Mouse (Mus musculus) cerebellum, postnatal 25 days (tissue): ENCODE data around the gene Sec14l2.

Source experiments
- DNase-seq, 2 experiments: peaks; one replicate each; pipeline ENCODE4 v3.0.0; 2021; ENCODE audit warnings: mixed read lengths in 2 of 2

Sec14l2 gene

DNA sequence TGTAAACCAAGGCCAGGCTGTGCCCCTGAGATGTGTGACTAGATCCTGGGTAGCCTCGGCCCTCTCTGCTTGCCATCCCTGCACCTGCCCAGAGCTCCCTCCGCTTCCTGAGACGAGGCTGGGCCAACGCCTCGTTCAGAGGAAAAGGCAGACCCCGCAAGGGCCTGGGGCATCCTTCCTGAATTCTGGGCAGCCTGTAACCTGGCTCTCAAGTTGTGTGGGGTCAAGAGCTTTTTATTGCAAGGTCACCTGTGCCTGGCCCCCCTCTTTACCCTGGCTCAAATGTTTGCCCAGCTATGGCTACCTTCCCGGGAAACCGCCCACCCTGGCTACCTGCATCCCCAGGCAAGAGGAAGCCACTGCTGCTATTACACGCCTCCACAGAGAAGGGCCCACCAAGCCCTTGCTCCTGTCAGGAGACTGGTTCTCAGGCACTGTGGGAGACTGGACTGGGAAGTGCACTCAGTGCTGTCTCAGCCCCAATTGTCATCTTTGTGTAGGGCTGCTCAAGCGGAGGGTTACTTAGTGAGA is 26.1 kb downstream of the Sec14l2 start:
- DNase-seq, result peak in 1 of 2 experiments; percentile 51

GRCm38 (mm10) chr11:4096054-4096984 is 26.9 kb downstream of the Sec14l2 start:
- DNase-seq, result peak; percentile 99

DNA sequence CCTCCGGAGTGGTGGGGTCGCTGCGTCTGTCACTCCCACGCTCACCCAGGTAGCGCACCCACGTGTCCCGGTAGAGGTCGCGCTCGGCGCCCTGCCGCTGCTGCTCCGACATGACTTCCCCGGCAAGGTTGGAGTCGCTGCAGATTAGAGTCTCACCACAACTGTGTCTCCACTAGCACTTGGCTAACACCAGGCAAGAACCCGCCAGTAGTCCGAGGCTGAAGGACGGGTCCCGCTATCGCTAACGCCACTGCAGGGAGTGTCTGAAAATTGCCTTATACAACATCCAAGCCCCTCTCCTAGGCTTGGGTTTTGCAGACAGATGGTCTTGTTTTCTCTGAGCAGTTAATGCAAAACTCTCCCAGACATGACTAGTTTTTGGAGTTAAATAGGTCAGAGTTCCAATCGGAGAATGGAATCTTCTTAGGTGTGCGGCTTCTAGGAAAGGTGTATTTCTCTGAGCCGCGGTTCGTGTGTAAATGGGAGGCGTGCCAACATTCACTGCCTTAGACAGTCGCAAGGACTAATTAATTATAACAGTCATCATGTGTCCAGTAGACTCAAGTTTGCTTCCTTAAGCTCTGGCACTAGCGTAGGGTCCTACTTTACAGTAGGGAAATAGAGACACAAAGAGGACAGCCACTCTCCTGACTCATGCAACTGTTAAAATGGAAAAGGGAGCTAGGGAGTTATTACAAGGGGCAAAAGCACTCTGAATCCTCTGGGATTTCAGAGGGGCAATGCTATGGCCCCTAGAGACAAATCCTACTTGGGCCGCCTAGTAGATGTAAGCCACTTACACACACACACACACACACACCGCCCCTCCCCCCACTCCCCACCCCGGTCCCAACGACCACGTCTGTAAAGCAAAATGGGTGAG is 27.8 kb downstream of the Sec14l2 start, which contains the start of gene Mtfp1:
Mtfp1 (minus strand) TSS at position 275 of the 883 bp plus-strand sequence.
- peak; percentile 73 to 75 for DNase-seq

- peak; percentile 68 to 78 for DNase-seq
These were observed 28.6 kb downstream of the Sec14l2 start for GRCm38 (mm10) chr11:4094378-4095170.

- DNase-seq, result peak in 1 of 2 experiments; percentile 14
These were observed 29.5 kb downstream of the Sec14l2 start for GRCm38 (mm10) chr11:4093459-4094377.

GRCm38 (mm10) chr11:4087267-4087666 is 35.9 kb downstream of the Sec14l2 start:
- DNase-seq, result no peak

GRCm38 (mm10) chr11:4086246-4086645 is 37.0 kb downstream of the Sec14l2 start:
- peak in 1 of 2 experiments; percentile 37 for DNase-seq

- peak; percentile 45 to 73 for DNase-seq
These were observed 39.7 kb downstream of the Sec14l2 start for GRCm38 (mm10) chr11:4083316-4084078.

- peak; percentile 59 to 77 for DNase-seq
These were observed 43.0 kb downstream of the Sec14l2 start for GRCm38 (mm10) chr11:4080219-4080618.

- DNase-seq, result no peak
These were observed 44.8 kb downstream of the Sec14l2 start for GRCm38 (mm10) chr11:4078267-4078933.

- no peak for DNase-seq
These were observed 46.6 kb downstream of the Sec14l2 start for GRCm38 (mm10) chr11:4076633-4077032.

- DNase-seq, result no peak
These were observed 53.6 kb downstream of the Sec14l2 start for GRCm38 (mm10) chr11:4069664-4070063.

GRCm38 (mm10) chr11:4064627-4065122 is 58.5 kb downstream of the Sec14l2 start, which contains the start of gene Sec14l3:
Gene Sec14l3 (plus strand): TSS chr11:4064841.
- no peak for DNase-seq

DNA sequence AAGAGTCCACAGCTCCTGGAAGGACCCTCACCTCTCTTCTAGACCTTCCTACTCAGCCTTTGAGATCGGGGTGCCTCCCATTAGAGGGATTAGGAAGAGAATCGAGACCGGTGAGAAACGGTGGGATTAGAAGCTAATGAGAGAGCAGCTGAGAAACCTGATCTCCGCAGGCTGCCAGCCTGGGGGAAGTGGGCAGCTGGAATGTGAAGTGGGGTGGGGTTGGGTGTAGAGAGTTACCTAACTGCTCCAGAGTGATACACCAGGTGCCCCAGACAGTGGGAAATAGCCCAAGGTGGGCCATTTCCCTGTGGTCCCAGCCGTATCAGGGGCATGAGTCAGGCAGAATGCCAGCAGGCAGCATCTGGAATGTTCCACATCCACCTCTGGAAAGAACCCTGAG is 60.2 kb downstream of the Sec14l2 start:
- no peak for DNase-seq

DNA sequence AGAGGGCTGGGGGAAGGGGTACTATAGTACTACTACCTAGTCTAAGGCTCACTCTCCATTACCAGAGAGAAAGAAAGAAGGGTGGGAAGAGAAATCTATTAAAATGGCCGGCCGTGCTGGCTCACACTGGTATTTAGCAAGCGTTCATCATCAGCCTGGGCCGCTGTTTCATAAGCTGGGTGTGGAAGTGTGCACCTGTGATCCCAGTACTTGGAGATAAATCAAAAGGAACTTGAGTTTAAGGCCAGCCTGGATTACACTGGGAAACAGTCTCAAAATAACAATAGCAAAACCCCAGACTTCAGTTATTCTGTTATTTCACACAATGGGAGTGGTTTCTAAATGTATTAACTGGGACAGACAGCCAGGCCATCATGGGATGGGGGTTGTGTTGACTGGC is 60.7 kb downstream of the Sec14l2 start:
- no peak for DNase-seq

DNA sequence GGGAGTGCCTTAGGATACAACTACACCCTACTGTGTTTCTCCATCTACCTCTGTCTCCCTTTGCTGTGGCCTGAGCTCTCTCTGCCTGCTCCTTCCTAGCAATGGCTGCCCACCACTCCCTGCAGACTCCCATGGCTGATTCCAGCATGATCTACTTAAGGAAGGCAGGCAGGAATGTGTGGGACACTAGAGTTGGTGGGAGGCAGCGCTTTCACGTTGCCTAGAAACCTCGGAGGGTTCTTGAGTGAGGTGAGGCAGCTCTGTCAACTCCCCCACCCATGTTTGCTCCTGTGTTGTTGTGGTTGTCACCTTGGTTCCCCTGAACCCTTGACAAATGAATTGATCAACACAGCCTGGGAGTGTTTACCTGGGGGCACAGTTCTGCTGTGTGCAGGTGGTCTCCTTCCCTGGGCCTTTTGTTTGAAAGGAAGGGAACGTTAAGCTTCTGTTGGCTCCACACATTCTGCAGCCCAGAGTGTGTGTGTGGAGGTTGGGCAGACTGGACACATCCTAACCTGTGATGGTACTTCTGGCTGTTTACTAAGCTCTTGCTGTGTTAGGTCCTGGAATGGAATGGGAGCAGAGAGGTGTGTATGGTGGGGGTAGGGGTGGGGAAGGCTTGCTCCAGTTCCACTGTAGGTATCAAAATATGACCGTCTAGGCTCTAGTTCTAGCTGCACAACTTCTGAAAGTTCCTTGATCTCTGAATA is 62.2 kb downstream of the Sec14l2 start:
- DNase-seq, result no peak

DNA sequence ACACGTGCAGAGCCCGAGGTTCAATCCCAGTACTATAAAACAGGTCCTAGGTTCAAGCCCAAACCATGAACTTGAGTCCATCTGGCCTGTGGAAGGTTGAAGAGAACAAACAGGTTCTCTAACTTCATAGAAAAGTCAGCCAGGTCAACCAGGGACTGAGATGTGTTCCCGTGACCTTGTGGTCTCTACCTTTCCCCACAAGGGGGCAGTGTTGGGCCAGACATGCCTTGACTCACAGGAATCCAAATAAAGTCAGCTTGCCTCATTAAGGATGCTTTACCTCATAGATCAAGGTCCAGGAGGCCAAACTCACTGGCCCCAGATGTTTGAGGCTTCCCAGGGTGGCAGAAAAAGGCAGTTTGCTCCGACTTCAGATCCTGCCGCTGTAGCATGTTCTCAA is 69.6 kb downstream of the Sec14l2 start:
- DNase-seq, result peak; percentile 64 to 83

- no peak for DNase-seq
These were observed 74.8 kb downstream of the Sec14l2 start for GRCm38 (mm10) chr11:4048438-4048837.

DNA sequence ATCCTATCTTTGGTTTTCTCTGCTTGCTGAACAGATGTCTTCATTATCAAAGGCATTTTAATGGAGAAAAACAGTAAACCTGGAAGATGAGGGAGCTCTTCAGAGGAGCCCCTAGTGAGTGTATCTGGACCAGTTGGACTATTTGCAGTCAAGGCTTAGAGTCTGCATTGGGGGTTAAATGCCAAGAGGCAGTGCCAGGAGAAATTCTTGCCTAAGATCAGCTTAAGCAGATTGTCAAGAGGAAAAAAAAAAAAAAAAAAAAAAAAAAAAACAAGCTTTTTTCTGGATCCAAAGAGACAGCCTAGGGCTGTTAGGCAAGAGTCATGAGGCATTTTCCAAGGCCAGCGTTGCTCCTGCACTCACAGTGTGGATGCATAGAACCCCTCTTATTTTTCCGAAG is 75.4 kb downstream of the Sec14l2 start:
- DNase-seq, result no peak
